Mouse (Mus musculus): ENCODE data around the gene Gm43552.

GRCm38 (mm10) chr5:65536751-65537419 lies 44.3 kb upstream of the Gm43552 start, which contains the start of the genes Smim14 and Ube2k:
- TF ChIP-seq CTCF (IDR thresholded peaks at IDR 0.05) (no peak; the same call in 1 of the 2 replicates), EP300 (IDR thresholded peaks at IDR 0.05) (no peak)
